Mouse (Mus musculus): Measurements from ENCODE around the gene Ccdc62.

DNA sequence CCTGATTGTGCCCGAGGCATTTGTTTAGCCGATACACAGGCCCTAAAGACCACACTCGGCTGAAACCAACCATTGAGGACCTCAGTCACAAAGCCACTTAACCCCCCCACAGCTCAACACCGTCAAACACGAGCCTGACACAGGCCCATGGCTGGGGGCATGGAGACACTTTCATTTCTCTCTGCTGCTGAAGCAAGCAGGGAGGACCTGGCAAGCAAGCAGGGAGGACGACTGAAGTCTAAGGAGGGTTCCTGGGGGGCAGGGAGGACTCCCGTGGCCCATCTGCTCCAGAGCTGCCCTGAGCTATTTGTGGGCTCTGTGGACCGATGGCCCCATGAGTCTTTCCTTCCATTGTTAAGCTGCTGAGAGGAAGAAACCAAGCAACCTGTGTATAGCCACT lies 81.4 kb downstream of the Ccdc62 start:
- no peak for TF ChIP-seq SRF (IDR thresholded peaks at IDR 0.05; ENCODE audit: control insufficient read depth, insufficient read length, low read depth)
- TF ChIP-seq POLR2AphosphoS2 (IDR thresholded peaks at IDR 0.05; ENCODE audit: insufficient read length, low read depth), result no peak
- no peak for TF ChIP-seq TCF12 (IDR thresholded peaks at IDR 0.05; ENCODE audit: insufficient read depth, poor library complexity, severe bottlenecking)
- TF ChIP-seq POLR2A (IDR thresholded peaks at IDR 0.05; ENCODE audit: insufficient read length, low read depth), result no peak
- no peak for TF ChIP-seq MYOD1 (IDR thresholded peaks at IDR 0.05; ENCODE audit: control insufficient read depth in 1 of 3, insufficient read length in 2 of 3, low read depth in 2 of 3)
- TF ChIP-seq MYOG (IDR thresholded peaks at IDR 0.05; ENCODE audit: control insufficient read depth in 1 of 3, insufficient read depth in 1 of 3, insufficient read length in 2 of 3, low read depth in 2 of 3), result no peak
- TF ChIP-seq MAX (IDR thresholded peaks at IDR 0.05; ENCODE audit: low read depth), result no peak
- no peak for TF ChIP-seq REST (IDR thresholded peaks at IDR 0.05; ENCODE audit: insufficient read depth, insufficient read length)
- TF ChIP-seq USF1 (IDR thresholded peaks at IDR 0.05; ENCODE audit: low read depth), result no peak
- TF ChIP-seq E2F4 (IDR thresholded peaks at IDR 0.05; ENCODE audit: insufficient read depth), result no peak
- no peak for TF ChIP-seq CEBPB (IDR thresholded peaks at IDR 0.05; ENCODE audit: insufficient read depth, poor library complexity, severe bottlenecking)

Data from myocyte (in vitro differentiated cells).